Mouse (Mus musculus) lung, postnatal 0 days (tissue): ENCODE measurements at regions not wholly inside any gene's neighbourhood (a gene's known extent, or its start where the extent isn't known, plus 50 kb on each side); places are given as distances from the start of the nearest gene placed in this dataset.

Experiments
- ATAC-seq: fragments of 200-750 bp; cut with Nextera tagmentation; 2 replicates; pipeline ENCODE4 v1.8.0; 2017; ENCODE audit warnings: moderate library complexity
- DNase-seq: peaks from one replicate; pipeline ENCODE4 v3.0.0-alpha.2; 2016; ENCODE audit warnings: low spot score
- H3K27ac ChIP-seq: fragments of 300-500 bp; sonication (generic); 2 replicates; pipeline ENCODE4 v1.5.1; 2014; ENCODE audit warnings: antibody characterized with exemption, mild to moderate bottlenecking, low read length, mixed read lengths
- H3K27me3 ChIP-seq: fragments of 300-500 bp; sonication (generic); replicated peaks from 2 replicates; pipeline ENCODE4 v1.6.1; 2014; ENCODE audit warnings: low read length, mixed read lengths; ENCODE audit not compliant: insufficient read depth
- H3K36me3 ChIP-seq: fragments of 300-500 bp; sonication (generic); 2 replicates; pipeline ENCODE4 v1.6.1; 2014; ENCODE audit warnings: low read length, mixed read lengths; ENCODE audit not compliant: insufficient read depth
- H3K4me1 ChIP-seq: fragments of 300-500 bp; sonication (generic); 2 replicates; pipeline ENCODE4 v1.6.1; 2014; ENCODE audit warnings: antibody characterized with exemption, low read depth, low read length, mixed read lengths; ENCODE audit not compliant: insufficient read depth
- H3K4me2 ChIP-seq: fragments of 300-500 bp; sonication (generic); replicated peaks from 2 replicates; pipeline ENCODE4 v1.6.1; 2014; ENCODE audit warnings: low read depth, mild to moderate bottlenecking, low read length, moderate library complexity, mixed read lengths
- H3K4me3 ChIP-seq: fragments of 300-500 bp; sonication (generic); 2 replicates; pipeline ENCODE4 v1.5.1; 2014; ENCODE audit warnings: low read depth, low read length
- H3K9ac ChIP-seq: fragments of 300-500 bp; sonication (generic); replicated peaks from 2 replicates; pipeline ENCODE4 v1.6.1; 2014; ENCODE audit warnings: low read depth, mild to moderate bottlenecking
- H3K9me3 ChIP-seq: fragments of 300-500 bp; sonication (generic); 2 replicates; pipeline ENCODE4 v1.6.1; 2016; ENCODE audit warnings: low read length, mixed read lengths
- CTCF ChIP-seq: IDR thresholded peaks from 2 replicates; pipeline ENCODE4 v1.5.1; 2016; ENCODE audit warnings: antibody characterized with exemption, mild to moderate bottlenecking
- EP300 ChIP-seq: IDR thresholded peaks from 2 replicates; pipeline ENCODE4 v1.6.1; 2016; ENCODE audit warnings: antibody characterized with exemption, mild to moderate bottlenecking, control low read depth
- WGBS: fragments of 180-500 bp; shearing (Covaris S2); extraction: QIAGEN DNeasy Blood & Tissue Kit; methylation state at CpG from one replicate; pipeline ENCODE4 v1.1.7; 2014; 5-methylcytosine and 5-hydroxymethylcytosine counted together

DNA sequence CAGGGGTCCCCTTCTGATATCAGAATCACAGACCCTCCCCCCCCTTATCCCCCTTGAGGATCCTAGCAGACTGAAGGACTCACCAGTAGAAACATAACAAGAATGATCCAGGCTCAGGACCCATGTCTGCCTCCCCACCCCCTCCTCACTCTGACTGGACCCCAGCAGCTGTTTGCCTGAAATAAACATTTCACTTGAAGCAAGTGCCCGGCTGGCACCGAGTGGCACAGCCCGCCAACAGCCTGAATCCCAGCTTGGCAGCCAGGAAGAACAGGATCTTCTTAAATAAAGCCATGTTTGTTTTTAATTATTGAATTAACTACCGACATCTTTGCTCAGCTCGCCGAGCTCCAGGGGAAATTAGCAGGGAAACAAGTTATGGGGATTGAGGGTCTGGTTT lies 120.5 kb upstream of the Ppp1r26 start:
- no peak overlapping the region for H3K9ac ChIP-seq
- no peaks in the 10 kb centered on the region for H3K9me3 ChIP-seq
- DNase-seq (no peak), ATAC-seq (no peak)
- WGBS: 47% methylated on average over 6 of the region's 6 CpGs
- no peaks in the 10 kb centered on the region for H3K36me3 ChIP-seq
- no peak for TF ChIP-seq CTCF
- no peak for TF ChIP-seq EP300
- H3K27me3 ChIP-seq: no peaks in the 10 kb centered on the region
- no peak overlapping the region for H3K4me2 ChIP-seq
- no peak overlapping the region for H3K4me3 ChIP-seq
- H3K27ac ChIP-seq: no peak overlapping the region
- H3K4me1 ChIP-seq: no peaks in the 10 kb centered on the region

GRCm38 (mm10) chr2:28326682-28327081 lies 119.9 kb upstream of the Ppp1r26 start:
- Histone ChIP-seq H3K4me3 (no peak overlapping the region), H3K27me3 (no peaks in the 10 kb centered on the region), H3K4me2 (no peak overlapping the region), H3K27ac (no peak overlapping the region), H3K9me3 (no peaks in the 10 kb centered on the region), H3K36me3 (no peaks in the 10 kb centered on the region), H3K9ac (no peak overlapping the region), H3K4me1 (no peaks in the 10 kb centered on the region)
- ATAC-seq: no peak
- DNase-seq: no peak
- TF ChIP-seq EP300 (no peak), CTCF (no peak)
- 84% methylated on average over 3 of the region's 3 CpGs for WGBS

- Histone ChIP-seq H3K4me1 (no peaks in the 10 kb centered on the region), H3K27ac (no peak overlapping the region), H3K9ac (no peak overlapping the region), H3K4me3 (no peak overlapping the region), H3K36me3 (no peaks in the 10 kb centered on the region), H3K4me2 (no peak overlapping the region), H3K9me3 (no peaks in the 10 kb centered on the region), H3K27me3 (no peaks in the 10 kb centered on the region)
- DNase-seq (no peak), ATAC-seq (no peak)
- TF ChIP-seq CTCF: no peak
- TF ChIP-seq EP300: no peak
- WGBS: 81% methylated on average over 5 of the region's 5 CpGs
Observed at GRCm38 (mm10) chr2:28329130-28329529, 117.5 kb upstream of the Ppp1r26 start.

DNA sequence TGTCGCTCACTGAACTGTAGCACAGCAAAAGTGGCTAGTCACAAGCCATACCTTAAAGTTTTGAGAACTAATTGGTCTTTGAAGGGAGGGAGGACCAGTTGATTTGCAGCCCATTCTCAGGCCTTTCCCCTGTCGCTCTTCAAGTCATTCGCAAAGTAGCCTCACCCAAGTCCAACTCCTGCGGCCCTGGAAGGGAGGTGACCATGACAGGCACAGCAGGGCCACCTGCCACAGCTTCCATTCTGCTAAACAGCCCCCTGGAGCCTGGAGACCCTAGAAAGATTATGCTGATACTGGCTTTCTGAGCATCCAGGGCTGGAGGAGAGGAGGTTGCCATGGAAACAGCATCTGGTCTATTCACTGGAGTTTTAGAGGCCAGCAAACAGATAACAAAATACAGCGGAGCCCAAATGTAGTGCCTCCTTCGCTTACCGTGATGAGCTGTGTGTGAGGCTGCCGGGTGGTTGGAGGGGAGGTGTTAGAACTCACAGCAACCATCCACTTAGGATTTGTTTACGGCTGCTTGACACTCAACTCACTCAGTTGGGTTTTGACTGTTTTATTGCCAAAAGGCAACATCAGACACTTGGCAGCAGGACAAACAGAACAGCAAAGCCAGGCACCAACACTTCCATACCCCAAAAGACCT lies 111.3 kb upstream of the Ppp1r26 start:
- H3K4me1 ChIP-seq: no peaks in the 10 kb centered on the region
- no peak overlapping the region for H3K4me3 ChIP-seq
- no peaks in the 10 kb centered on the region for H3K27me3 ChIP-seq
- ATAC-seq (no peak; the same call in 1 of the 2 replicates), DNase-seq (peak; percentile 11)
- H3K9ac ChIP-seq: no peak overlapping the region
- TF ChIP-seq EP300 (no peak), CTCF (no peak)
- WGBS: 43% methylated on average over 9 of the region's 9 CpGs
- H3K27ac ChIP-seq: no peak overlapping the region
- no peak overlapping the region for H3K4me2 ChIP-seq
- H3K9me3 ChIP-seq: no peaks in the 10 kb centered on the region
- H3K36me3 ChIP-seq: no peaks in the 10 kb centered on the region

- no peak overlapping the region for H3K4me3 ChIP-seq
- H3K9ac ChIP-seq: no peak overlapping the region
- TF ChIP-seq CTCF (no peak), EP300 (no peak)
- no peak overlapping the region for H3K4me2 ChIP-seq
- DNase-seq (no peak), ATAC-seq (0 out of 2 replicates have a peak, but pooled peaks have one; percentile 3)
- H3K9me3 ChIP-seq: no peaks in the 10 kb centered on the region
- no peak overlapping the region for H3K27ac ChIP-seq
- H3K27me3 ChIP-seq: no peaks in the 10 kb centered on the region
- H3K36me3 ChIP-seq: no peaks in the 10 kb centered on the region
- 60% methylated on average over 3 of the region's 3 CpGs for WGBS
- no peaks in the 10 kb centered on the region for H3K4me1 ChIP-seq
Observed at GRCm38 (mm10) chr2:28335810-28336209, 110.8 kb upstream of the Ppp1r26 start.

- DNase-seq (no peak), ATAC-seq (no peak)
- Histone ChIP-seq H3K27me3 (no peaks in the 10 kb centered on the region), H3K4me2 (no peak overlapping the region), H3K36me3 (no peaks in the 10 kb centered on the region), H3K4me3 (no peak overlapping the region), H3K27ac (no peak overlapping the region), H3K9me3 (no peaks in the 10 kb centered on the region), H3K9ac (no peak overlapping the region), H3K4me1 (no peaks in the 10 kb centered on the region)
- no peak for TF ChIP-seq EP300
- TF ChIP-seq CTCF: no peak
- WGBS: 62% methylated on average over 17 of the region's 17 CpGs
Observed at GRCm38 (mm10) chr2:28336349-28337309, 110.0 kb upstream of the Ppp1r26 start.
